Mouse (Mus musculus): ENCODE data around the gene Hint2.

Gene Hint2

DNA sequence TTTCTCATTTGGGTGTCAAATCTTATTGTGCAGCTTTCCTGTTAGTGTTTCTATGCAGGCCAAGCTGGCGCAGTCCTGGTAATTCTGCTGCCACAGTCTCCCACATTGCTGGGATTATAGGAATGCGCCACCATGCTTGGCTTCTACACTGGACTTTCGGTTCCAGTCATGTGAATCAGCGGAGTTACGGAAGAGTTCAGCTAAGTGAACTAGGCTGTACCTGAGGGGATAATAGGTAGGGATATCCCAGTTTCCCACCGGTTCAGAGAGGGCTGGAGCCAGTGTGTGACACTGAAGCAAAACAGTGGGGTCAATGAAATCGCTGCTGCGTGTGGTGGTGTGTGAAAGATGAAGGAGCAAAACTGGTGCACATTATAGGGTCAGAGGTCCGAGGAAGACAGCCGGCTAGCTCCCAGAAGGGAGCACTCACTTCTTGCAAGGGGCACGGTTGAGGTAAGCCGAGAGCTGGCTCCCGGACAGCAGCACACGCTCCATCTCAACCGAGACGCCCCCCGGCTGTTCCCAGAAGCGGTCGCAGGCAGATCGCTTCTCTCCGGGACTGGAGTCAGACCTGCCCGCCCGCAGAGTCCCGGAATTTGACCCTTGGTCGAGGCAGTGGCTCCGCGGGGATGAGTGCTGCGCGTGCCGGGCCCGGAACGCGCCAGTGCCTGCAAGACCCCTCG is 469 bp downstream of the Hint2 start:
- DNase-seq (ENCODE audit: low spot score), result no peak

DNA sequence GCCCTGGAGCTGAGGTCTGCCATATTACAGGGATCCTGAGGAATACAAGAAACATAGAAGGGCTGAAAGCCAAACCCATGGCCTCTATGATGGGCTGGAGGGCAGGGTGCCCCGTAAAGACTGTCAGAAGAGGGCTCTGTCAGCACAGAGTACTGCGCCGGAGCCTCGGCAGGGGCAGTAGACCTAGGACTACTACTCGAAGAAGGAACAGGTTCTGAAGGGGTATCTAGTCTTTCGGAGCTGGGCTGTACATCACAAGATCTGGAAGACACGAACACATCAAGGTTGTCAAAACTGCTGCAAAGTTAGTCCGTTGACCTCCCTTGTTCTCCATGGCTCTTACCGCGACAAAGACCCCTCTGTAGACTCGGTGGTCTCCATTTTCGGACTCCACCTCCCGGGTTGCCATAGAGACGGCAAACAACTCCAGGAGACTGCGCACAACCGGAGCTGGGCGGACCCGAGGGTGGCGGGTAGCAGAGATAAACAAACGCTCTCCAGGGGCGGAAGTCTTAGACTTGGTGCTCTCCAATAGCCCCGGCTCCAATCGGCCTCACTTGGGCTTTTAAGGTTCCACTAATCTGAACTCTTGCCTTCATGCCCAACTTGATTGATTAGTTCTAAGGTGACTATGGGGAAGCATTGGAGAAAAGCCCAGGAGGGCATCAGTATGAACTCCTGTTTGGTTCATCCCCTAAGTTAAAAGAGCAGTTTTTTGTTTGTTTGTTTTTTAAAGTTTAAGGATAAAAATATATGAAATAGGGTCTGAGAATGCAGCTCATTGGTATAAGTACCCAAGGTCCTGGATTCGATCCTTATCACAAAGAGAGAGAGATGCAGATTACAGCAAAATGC is 2.9 kb downstream of the Hint2 start, which contains the start of gene Spag8:
TSS of gene Spag8 (minus strand) at position 434 of the 855 bp plus-strand sequence.
- DNase-seq (ENCODE audit: low spot score), result peak; percentile 82

DNA sequence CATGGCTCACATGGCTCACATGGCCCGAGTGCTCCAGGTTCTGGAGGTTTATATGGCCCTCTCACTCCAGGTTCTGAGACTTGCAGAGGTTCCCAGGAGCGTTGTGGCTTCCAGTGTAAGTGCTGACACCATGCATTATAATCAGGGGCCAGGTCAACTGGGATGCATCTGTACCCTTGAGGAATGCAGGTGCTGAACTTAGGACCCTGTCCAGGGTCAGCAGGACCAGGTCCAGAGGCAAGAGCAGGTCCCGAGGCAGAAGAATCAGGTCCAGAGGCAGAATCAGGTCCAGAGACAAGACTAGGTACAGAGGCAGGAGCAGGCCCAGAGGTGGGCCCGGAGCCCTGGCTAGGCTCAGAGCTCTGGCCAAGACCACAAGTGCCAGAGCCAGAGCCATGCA is 3.5 kb downstream of the Hint2 start:
- no peak for DNase-seq (ENCODE audit: low spot score)

DNA sequence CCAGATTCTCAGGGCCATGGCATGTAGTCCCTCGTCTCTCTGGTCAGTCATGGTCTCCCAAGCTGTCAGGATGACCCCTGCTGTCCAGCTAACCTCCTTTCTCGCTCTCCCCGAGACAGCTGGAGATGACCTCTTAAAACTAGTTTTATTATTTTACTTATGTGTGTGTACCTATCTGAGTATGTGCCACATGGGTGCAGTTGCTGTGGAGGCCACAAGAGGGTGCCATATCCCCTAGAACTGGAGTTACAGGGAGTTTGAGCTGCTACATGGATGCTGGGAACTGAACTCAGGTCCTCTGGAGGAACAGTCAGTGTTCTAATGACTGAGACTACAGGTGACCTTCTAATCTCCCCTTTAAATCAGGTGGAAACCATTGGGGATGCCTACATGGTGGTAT is 6.5 kb downstream of the Hint2 start:
- no peak for DNase-seq (ENCODE audit: low spot score)

DNA sequence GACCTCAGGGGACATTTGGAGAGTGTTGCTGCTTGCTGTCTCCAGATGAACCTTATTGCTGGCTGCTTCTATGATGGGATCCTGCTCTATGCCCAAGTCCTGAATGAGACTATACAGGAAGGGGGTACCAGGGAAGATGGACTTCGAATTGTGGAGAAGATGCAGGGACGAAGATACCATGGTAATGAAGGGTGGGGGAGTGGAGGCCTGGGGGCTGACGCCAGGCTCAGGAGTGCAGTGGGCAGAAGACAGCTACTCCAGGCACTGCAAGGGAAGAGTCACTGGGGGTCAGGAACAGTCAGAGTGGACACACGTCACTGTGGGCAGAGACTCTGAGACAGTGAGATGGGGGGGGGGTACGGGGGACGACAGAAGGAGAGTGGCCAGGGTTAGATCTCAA is 15.8 kb downstream of the Hint2 start:
- no peak for DNase-seq (ENCODE audit: low spot score)

DNA sequence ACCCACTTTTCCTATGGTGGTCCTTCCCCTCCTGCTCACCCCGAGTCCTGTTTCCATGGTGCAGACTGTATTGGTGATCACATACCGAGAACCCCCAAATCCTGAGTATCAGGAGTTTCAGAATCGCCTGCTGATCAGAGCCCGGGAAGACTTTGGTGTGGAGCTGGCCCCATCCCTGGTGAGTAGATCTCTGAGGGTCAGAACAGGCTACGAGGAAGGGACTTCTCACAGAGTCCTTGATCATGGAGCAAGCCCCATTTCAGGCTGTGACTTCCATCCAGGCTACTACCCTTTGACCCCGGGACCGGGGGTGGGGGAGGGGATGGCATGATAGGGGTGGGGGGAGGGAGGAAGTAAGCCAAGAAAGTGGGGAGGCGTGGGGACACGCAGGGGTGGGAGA is 16.2 kb downstream of the Hint2 start:
- DNase-seq (ENCODE audit: low spot score), result no peak

DNA sequence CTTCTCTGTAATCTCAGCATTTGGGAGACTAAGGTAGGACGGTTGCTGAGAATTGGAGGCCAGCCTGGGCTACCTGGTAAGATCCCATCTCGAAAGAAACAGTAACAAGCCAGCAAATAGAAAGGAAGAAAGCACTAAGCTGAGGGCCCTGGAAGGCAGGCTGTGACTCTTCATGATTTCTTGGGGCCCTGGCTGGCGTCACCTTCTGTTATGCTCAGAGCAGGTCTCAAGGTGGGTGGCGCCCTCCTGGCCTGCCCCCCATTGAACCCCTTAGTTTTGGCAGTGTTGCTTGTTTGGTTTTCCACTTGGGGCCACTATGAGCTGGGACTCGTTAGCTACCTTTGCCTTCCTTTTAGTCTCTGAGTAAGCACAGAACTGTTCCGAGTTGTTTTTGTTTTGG is 19.5 kb downstream of the Hint2 start:
- DNase-seq (ENCODE audit: low spot score), result peak; percentile 1

DNA sequence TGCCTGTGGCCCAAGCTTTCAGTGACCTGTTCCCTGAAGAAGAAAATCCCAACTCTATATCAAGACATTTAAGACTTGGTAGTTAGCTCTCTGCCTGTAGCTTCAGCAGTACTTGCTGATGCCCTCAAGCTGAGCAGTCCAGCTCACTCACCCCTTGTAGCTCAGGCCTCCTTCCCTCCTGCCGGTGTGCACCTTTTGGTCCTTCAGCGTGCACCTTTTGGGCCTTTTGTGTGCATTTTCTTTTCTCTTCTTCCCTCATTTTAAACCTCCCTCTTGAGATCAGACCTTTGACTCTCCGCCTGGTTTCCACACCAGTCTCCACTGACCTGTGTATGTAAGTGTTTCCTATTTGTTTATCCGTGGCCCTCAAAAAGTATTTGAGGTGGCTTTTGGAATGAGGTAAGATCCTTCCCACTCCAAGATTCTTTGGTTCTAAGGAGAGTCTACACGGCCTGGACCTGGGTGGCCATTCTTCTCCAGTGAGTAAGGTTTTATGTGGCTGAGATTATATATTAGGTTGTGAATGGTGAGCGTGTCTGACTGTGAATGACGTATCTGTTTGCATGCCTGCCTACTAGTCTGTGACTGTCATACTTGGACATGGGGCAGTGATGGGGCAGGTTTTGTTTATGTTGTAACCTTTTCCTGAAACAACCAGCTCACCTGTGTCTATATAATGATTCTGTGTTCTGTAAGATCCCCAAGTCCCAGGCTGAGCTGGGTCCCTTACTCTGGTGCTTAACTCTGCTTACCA is 21.5 kb downstream of the Hint2 start:
- peak; percentile 1 for DNase-seq (ENCODE audit: low spot score)

DNA sequence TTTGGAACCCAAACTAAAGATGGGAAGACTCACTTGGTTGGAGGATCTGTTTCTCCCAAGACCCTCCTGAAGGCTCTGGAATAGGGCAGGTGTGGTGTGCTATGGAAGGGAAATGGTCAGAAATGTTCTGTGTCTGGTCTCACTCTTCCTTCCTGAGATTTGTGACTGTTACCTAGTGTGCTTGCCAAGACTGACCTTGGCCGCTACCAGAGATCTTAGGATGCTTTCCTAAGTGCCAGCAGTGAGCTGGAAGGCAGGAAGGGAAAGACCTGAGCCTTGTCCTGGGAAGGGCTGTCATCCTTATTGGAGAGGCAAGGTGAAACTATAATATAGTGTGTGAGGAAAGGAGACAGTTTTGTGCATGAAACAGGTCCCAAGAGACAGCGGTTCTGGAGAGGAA is 22.5 kb downstream of the Hint2 start:
- peak; percentile 2 for DNase-seq (ENCODE audit: low spot score)

DNA sequence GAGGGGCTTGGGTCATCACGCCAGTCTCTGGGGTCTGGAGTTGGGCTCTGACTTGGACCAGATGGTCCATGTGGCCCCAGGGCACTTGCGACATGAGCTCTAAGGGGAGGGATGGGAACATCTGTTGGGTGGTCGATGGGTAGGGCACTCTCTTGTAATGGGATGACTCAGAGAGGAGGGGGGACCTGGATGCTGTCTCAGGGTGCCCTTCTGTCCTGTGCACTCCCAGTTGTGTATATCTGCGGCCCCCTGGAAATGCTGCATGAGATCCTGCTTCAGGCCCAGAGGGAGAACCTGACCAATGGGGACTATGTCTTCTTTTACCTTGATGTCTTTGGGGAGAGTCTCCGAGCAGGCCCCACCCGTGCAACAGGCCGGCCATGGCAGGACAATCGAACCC is 23.0 kb downstream of the Hint2 start:
- DNase-seq (ENCODE audit: low spot score), result peak; percentile 3

DNA sequence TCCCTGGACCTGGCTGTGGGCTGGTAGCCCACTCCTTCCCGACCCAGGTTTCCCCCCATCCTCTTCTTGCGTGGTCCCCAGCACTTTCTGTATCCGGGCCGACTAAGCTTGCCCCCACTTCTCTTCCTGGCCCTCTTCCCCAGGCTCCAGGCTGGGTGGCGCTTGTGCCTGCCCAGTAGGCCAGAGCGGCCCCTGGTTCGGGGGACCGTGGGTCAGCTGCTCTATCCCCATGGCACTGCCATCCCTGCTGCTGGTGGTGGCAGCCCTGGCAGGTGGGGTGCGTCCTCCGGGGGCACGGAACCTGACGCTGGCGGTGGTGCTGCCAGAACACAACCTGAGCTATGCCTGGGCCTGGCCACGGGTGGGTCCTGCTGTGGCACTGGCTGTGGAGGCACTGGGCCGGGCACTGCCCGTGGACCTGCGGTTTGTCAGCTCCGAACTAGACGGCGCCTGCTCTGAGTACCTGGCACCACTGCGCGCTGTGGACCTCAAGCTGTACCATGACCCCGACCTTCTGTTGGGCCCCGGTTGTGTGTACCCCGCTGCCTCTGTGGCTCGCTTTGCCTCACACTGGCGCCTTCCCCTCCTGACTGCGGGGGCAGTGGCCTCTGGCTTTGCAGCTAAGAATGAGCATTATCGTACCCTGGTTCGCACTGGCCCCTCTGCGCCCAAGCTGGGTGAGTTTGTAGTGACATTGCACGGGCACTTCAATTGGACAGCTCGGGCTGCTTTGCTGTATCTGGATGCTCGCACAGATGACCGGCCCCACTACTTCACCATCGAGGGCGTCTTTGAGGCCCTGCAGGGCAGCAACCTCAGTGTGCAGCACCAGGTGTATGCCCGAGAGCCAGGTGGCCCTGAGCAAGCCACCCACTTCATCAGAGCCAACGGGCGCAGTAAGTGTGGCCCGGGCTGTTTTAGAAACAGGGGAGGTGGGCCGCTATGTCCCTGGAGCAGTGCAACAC is 24.0 kb downstream of the Hint2 start:
- DNase-seq (ENCODE audit: low spot score), result no peak

DNA sequence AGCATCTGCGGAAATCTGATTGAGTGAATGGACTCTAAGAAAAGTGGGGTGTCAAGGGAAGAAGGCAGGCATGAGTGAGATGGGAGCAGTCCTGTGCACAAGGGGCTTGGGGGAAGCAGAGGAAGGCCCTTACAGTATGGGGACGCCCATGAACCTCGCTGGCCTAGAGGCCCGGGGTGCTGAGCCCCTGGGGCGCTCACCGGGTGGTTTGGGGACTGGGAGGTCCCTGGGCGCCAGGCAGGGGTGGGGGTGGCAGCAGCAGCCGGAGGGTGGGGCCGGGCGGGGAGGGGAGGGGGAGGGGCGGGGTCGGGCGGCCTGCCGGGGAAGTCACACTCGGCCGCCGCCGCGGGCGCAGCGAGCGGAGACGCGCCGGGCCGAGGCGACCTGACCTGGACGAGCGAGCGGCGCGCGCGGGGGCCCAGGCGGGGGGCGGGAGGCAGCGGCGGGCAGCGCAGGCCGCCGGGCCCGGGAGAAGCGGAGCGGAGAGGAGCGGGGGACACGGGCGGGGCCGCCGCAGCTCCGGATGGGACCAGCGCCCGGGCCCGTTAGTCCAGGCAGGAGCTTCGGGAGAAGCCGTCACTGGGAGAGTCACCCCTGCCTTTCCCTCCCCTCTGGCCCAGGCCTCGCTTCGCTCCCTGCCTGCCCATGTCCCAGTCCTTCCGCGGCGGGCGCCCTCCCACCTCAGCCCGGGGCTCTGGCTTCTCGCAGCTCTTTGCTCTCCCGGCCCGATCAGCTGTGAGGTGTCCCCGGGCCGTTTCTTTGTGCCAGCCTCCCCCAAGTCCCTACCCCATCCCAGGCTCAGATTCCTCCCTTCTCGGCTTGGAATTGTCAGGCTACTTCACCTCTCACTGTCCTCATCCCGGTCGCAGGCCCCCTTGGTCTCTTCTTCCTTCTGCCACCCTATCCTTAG is 25.0 kb downstream of the Hint2 start, which contains the start of gene Npr2:
TSS of gene Npr2 (plus strand) at position 890 of the 910 bp plus-strand sequence.
- DNase-seq (ENCODE audit: low spot score), result peak; percentile 61

DNA sequence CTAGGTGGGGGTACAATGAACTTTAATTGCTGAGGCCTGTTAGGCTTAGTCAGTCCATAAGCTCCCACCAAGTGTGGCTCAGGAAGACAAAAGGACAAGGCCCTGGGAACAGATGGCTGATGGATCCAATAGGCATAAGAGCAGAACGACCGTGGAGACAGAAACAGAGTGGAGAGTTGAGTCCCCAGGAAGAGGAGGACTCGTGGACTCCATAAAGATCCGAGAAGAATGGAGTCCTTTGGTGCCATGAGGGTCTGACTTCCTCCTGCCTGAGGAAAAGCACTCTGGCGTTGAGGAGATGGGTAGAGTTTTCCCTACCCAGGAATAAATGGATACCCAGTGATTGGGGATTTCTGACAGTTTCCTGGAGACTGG is 25.6 kb downstream of the Hint2 start:
- peak; percentile 12 for DNase-seq (ENCODE audit: low spot score)

DNA sequence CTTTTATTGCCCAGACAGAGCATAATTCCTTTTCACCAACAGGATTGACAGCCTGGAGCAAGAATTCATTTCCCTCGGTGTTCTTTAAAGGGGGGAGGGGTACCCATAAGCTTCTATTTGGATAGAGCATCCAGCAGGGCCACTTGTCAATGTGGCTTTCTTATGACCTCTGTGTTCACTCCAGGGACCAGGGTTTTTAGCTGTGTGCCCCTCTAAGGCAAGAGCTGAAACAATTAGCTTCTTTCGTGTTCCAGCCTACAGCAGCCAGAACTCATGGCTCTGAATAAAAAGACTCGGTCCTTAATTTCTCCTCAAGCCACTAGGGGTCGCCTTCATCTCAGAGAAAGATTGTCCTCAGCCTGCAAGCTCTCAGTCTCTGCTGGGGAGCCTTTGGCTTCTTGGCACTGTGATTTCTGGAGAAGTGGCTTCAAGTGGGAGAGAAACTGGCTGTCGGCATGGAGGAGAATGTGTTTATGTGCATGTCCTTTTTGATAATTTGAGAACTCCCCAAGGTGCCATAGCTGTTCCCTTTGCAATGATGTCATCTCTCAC is 26.2 kb downstream of the Hint2 start:
- DNase-seq (ENCODE audit: low spot score), result peak; percentile 90

DNA sequence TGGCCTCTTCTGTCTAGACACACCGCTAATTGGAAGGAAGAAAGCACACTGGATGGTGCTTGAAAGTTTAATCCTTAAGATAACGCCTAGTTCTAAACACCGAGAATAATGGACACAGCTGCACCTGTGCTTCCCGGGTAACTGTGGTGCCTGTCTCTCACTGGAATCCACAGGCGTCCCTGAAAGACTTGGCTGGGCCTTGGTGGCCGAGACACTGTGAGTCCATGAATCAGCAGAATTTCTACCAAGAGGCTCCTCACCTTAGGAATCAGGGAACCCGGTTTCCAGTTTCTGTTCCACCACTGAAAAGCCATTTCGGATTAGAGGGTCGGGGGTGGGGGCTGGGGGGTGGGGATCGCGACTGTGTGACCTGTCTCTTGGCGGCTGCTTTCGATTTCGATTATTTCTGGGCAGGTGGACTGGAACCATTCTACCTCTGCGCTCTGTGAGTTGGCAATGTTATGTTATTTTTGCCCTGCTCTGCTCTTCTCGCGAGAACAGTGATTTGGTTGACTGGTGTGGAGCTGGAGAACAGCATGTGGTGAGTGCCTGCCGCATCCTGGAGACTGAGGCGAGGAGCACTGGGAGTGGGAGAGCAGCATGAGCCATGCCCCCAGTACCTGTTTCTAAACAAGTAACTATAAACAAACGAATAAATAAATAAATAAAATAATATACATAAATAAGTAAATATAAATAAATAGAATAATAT is 27.0 kb downstream of the Hint2 start:
- peak; percentile 59 for DNase-seq (ENCODE audit: low spot score)

DNA sequence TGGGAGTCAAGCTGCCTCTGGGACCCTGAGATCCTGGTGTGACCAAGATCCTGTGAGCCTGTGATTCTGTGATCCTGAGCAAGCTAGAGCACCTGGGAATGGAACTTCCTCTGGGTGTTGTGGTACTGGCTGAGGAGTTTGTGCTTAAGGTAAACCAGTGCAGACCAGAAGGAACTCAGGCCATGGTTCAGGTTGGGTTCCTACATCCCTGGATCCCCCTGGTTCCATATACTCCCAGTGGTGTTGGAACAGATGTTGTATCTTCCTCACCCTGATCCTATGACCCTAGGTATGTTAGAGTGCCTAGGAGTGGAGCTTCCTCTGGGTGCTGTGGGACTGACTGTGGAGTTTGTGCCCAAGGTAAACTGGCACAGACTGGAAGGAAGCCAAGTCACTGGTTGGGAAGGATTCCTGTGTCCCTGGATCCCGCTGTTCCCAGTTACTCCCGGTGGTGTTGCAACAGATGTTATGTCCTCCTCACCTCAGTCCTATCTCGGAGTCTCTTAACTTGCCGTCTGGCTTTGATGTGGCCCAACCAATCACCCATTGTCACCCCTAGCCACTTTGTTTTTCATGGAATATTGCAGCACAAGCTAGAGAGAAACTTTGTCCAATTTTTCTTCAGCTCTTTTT is 36.0 kb downstream of the Hint2 start:
- DNase-seq (ENCODE audit: low spot score), result no peak

DNA sequence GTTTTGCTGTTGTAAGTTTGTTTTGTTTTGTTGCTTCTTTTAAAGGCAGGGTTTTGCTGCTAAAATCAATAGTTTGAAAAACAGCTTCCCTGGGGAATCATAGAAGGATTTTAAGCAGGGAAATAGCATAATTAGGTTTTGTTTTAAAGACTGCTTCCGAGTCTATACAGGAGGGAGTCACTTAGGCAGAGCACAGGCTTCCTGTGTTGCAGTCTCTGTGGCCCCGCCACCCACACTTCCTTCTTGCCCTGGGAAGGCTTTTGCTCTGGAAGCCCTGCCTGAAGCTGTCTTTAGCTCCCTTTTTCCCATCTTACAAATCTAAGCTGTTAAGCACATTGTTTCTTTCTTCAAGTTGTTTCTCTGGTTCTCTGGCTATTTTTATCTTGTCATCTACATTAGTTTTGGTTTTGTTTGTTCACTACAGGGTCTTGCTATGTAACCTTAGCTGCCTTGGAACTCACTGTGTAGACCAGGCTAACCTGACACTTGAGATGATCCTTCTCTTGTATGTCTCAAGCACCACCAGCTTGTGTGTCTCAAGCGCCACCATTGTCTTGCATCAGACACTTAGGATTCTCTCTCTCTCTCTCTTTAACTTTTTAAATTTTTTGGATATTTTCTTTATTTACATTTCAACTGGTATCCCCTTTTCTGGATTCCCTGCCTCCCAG is 43.1 kb downstream of the Hint2 start:
- DNase-seq (ENCODE audit: low spot score), result no peak

DNA sequence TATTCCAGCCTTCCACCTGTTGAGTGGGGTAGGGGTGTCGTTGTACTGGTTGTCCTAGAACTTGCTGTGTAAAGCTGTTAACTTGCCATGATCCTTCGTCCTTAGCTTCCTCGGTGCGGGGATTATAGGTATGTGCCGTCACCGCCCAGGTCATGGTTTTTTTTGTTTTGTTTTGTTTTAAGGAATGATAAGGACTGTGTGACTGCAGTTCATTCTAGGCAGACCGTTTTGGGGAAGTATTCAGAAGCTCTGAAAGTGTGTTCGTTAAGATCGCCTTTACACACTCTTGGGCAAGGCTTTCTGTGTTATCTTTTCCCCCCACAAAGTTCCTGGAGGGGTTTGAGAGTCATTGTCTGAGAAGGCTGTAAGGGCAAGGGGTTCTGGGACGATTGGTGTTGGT is 43.7 kb downstream of the Hint2 start:
- no peak for DNase-seq (ENCODE audit: low spot score)
